Mouse (Mus musculus): ENCODE results near the gene Tstd1. TPM values are rescaled to one million over a fixed set of nuclear protein-coding genes. Genes with fewer than 3 reads are reported as not detected.

Tstd1 gene
- total and polyA plus RNA-seq, 2 experiments from 2014 or later: 2.3 TPM; not detected in 1

DNA sequence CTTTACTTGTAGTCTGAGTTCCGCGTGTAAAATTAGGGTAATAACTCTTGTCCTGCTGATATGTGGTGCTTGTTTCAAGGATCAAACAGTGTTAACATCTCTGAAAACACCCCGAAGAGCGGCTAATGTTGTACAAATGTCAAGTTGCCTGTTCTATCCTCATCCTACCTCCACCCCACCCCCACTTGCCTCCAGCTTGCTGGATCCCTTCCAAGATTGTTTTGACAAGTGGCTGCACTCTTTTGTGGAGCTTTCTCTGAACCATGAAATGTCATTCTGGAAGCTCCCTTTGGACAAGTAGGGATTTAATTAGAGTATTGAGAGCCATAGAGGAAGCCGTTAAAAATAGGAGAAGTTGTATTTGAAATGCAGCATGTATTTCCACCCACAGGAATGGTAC is 41.1 kb downstream of the Tstd1 start:
- 0 out of 2 replicates have a peak overlapping the region, but pooled peaks have one; percentile 16 for H3K4me2 ChIP-seq (ENCODE audit: low read depth, low read length)
- 0 out of 2 replicates have a peak, but pooled peaks have one; percentile 38 for ATAC-seq

GRCm38 (mm10) chr1:171460551-171461503 is 42.2 kb downstream of the Tstd1 start:
- no peaks in the 10 kb centered on the region for H3K27me3 ChIP-seq (ENCODE audit: insufficient read depth, low read length)
- no peaks in the 10 kb centered on the region for H3K36me3 ChIP-seq (ENCODE audit: insufficient read depth, low read length)
- no peak for TF ChIP-seq CTCF (IDR thresholded peaks at IDR 0.05; ENCODE audit: low read depth)
- H3K4me1 ChIP-seq (ENCODE audit: insufficient read depth, low read length): 0 out of 2 replicates have a peak, but pooled peaks cover 8% of the 10 kb centered on the region
- H3K9ac ChIP-seq (replicated peaks; ENCODE audit: low read length): no peak overlapping the region
- DNase-seq (ENCODE audit: low spot score) (no peak), ATAC-seq (peak; percentile 47; the same call in 1 of the 2 replicates)
- H3K27ac ChIP-seq: no peak overlapping the region
- 0 out of 2 replicates have a peak overlapping the region, but pooled peaks have one; percentile 16 for H3K4me2 ChIP-seq (ENCODE audit: low read depth, low read length)
- WGBS: 93% methylated on average over 22 of the region's 22 CpGs
- no peak overlapping the region for H3K4me3 ChIP-seq (ENCODE audit: low read length)
- H3K9me3 ChIP-seq (ENCODE audit: low read length): no peaks in the 10 kb centered on the region

More for the DNA sequence above, 41.1 kb downstream of the Tstd1 start:
- Histone ChIP-seq H3K9me3 (ENCODE audit: low read length) (no peaks in the 10 kb centered on the region), H3K27me3 (ENCODE audit: insufficient read depth, low read length) (no peaks in the 10 kb centered on the region), H3K4me3 (ENCODE audit: low read length) (no peak overlapping the region), H3K36me3 (ENCODE audit: insufficient read depth, low read length) (no peaks in the 10 kb centered on the region), H3K27ac (no peak overlapping the region), H3K9ac (replicated peaks; ENCODE audit: low read length) (no peak overlapping the region), H3K4me1 (ENCODE audit: insufficient read depth, low read length) (0 out of 2 replicates have a peak, but pooled peaks cover 8% of the 10 kb centered on the region)
- no peak for TF ChIP-seq CTCF (IDR thresholded peaks at IDR 0.05; ENCODE audit: low read depth)
- 34% methylated on average over 5 of the region's 5 CpGs for WGBS
- peak; percentile 65 for DNase-seq (ENCODE audit: low spot score)

DNA sequence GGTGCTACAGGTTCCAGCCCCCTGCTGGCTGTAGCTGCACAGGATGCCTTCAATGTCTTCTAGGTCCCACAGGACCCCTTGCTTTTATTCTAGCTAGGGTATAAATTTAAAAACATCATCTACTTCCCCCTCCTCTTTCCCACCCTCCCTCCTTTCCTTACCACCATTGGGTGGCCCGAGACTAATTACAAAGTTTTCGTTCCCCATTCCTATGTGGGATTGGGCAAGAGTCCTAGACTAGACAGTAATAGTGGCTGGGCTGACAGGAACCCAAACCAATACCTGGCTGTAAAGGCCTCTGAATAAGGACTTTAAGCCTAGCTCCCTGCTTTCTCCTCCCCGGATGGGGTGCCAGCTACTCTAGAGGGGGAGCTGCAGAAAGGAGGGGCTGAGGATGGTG is 44.5 kb downstream of the Tstd1 start:
- no peak for TF ChIP-seq CTCF (IDR thresholded peaks at IDR 0.05; ENCODE audit: low read depth)
- H3K9ac ChIP-seq (replicated peaks; ENCODE audit: low read length): no peak overlapping the region
- H3K27me3 ChIP-seq (ENCODE audit: insufficient read depth, low read length): no peaks in the 10 kb centered on the region
- H3K36me3 ChIP-seq (ENCODE audit: insufficient read depth, low read length): no peaks in the 10 kb centered on the region
- WGBS: 91% methylated on average over 3 of the region's 3 CpGs
- DNase-seq (ENCODE audit: low spot score) (no peak), ATAC-seq (no peak)
- H3K9me3 ChIP-seq (ENCODE audit: low read length): no peaks in the 10 kb centered on the region
- no peak overlapping the region for H3K4me3 ChIP-seq (ENCODE audit: low read length)
- H3K4me1 ChIP-seq (ENCODE audit: insufficient read depth, low read length): 0 out of 2 replicates have a peak, but pooled peaks cover 8% of the 10 kb centered on the region
- no peak overlapping the region for H3K4me2 ChIP-seq (ENCODE audit: low read depth, low read length)
- H3K27ac ChIP-seq: no peak overlapping the region

DNA sequence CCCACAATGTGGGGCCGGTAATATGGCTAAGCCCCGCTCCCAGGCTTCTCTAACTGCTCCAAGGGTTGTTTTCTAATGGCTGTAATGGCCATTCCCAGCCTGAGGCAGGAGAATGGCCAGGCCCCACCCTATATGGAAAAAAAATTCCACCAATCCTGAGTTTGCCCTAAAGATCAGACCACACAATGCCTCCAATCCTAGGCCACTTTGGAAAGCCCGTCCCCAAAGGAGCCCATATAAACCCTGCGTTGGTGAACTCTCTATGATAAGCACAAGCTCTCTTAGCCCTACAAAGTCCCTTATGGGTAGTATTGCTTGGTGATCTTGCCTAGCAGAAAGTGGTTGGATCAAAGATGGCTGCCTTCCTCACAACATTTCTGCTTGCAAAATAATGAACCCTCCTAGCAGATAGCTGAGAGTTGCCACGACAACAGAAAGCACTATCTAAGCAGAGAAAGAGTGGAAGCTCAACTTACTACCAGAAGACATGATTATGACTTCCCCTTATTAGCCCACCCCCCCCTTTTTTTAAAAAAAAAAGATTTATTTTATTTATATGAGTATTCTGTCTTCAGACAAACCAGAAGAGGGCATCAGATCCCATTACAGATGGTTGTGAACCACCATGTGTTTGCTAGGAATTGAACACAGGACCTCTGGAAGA is 47.2 kb downstream of the Tstd1 start:
- H3K36me3 ChIP-seq (ENCODE audit: insufficient read depth, low read length): no peaks in the 10 kb centered on the region
- no peaks in the 10 kb centered on the region for H3K9me3 ChIP-seq (ENCODE audit: low read length)
- no peaks in the 10 kb centered on the region for H3K4me1 ChIP-seq (ENCODE audit: insufficient read depth, low read length)
- H3K4me3 ChIP-seq (ENCODE audit: low read length): no peak overlapping the region
- no peak for ATAC-seq
- no peak overlapping the region for H3K9ac ChIP-seq (replicated peaks; ENCODE audit: low read length)
- no peaks in the 10 kb centered on the region for H3K27me3 ChIP-seq (ENCODE audit: insufficient read depth, low read length)
- 93% methylated on average over 5 of the region's 5 CpGs for WGBS
- H3K27ac ChIP-seq: no peak overlapping the region
- no peak overlapping the region for H3K4me2 ChIP-seq (ENCODE audit: low read depth, low read length)
- TF ChIP-seq CTCF (IDR thresholded peaks at IDR 0.05; ENCODE audit: low read depth): no peak
- no peak for DNase-seq (ENCODE audit: low spot score)

- H3K4me3 ChIP-seq (ENCODE audit: low read length): no peak overlapping the region
- no peak for TF ChIP-seq CTCF (IDR thresholded peaks at IDR 0.05; ENCODE audit: low read depth)
- no peaks in the 10 kb centered on the region for H3K4me1 ChIP-seq (ENCODE audit: insufficient read depth, low read length)
- H3K27ac ChIP-seq: no peak overlapping the region
- no peak overlapping the region for H3K9ac ChIP-seq (replicated peaks; ENCODE audit: low read length)
- no peaks in the 10 kb centered on the region for H3K36me3 ChIP-seq (ENCODE audit: insufficient read depth, low read length)
- H3K9me3 ChIP-seq (ENCODE audit: low read length): no peaks in the 10 kb centered on the region
- ATAC-seq (no peak), DNase-seq (ENCODE audit: low spot score) (no peak)
- WGBS: 82% methylated on average over 4 of the region's 4 CpGs
- H3K27me3 ChIP-seq (ENCODE audit: insufficient read depth, low read length): no peaks in the 10 kb centered on the region
- H3K4me2 ChIP-seq (ENCODE audit: low read depth, low read length): no peak overlapping the region
Observed at GRCm38 (mm10) chr1:171466565-171466964, 47.9 kb downstream of the Tstd1 start.

GRCm38 (mm10) chr1:171469678-171470077 is 51.0 kb downstream of the Tstd1 start:
- no peak overlapping the region for H3K4me3 ChIP-seq (ENCODE audit: low read length)
- DNase-seq (ENCODE audit: low spot score) (no peak), ATAC-seq (no peak)
- WGBS: 95% methylated on average over 3 of the region's 3 CpGs
- H3K36me3 ChIP-seq (ENCODE audit: insufficient read depth, low read length): no peaks in the 10 kb centered on the region
- H3K4me1 ChIP-seq (ENCODE audit: insufficient read depth, low read length): no peaks in the 10 kb centered on the region
- H3K4me2 ChIP-seq (ENCODE audit: low read depth, low read length): no peak overlapping the region
- no peak for TF ChIP-seq CTCF (IDR thresholded peaks at IDR 0.05; ENCODE audit: low read depth)
- H3K9me3 ChIP-seq (ENCODE audit: low read length): no peaks in the 10 kb centered on the region
- no peak overlapping the region for H3K9ac ChIP-seq (replicated peaks; ENCODE audit: low read length)
- no peak overlapping the region for H3K27ac ChIP-seq
- H3K27me3 ChIP-seq (ENCODE audit: insufficient read depth, low read length): no peaks in the 10 kb centered on the region

Other genes starting within 250 kb of the Tstd1 start
- gene Pcp4l1, start 222.6 kb upstream of the Tstd1 start, total RNA-seq (2014; rRNA removed): 19.4 and 23.5 TPM in 2 replicates
- gene Pcp4l1, start 222.6 kb upstream of the Tstd1 start, polyA plus RNA-seq (2015; fragmentation: Nextera tagmentation; extraction: Ambion mirVana): 53.6 and 65.6 TPM in 2 replicates
- gene Nr1i3, start 204.9 kb upstream of the Tstd1 start, total RNA-seq (2014; rRNA removed): not detected in 2 replicates
- 0.40 and 0.43 TPM in 2 replicates for gene Nr1i3, start 204.9 kb upstream of the Tstd1 start, polyA plus RNA-seq (2015; fragmentation: Nextera tagmentation; extraction: Ambion mirVana)
- gene Tomm40l, start 196.4 kb upstream of the Tstd1 start, total RNA-seq (2014; rRNA removed): 44.2 and 53.6 TPM in 2 replicates
- 41.1 and 45.5 TPM in 2 replicates for gene Tomm40l, start 196.4 kb upstream of the Tstd1 start, polyA plus RNA-seq (2015; fragmentation: Nextera tagmentation; extraction: Ambion mirVana)
- gene Apoa2, start 193.8 kb upstream of the Tstd1 start, total RNA-seq (2014; rRNA removed): not detected in 2 replicates
- 8.1 and 8.8 TPM in 2 replicates for gene Apoa2, start 193.8 kb upstream of the Tstd1 start, polyA plus RNA-seq (2015; fragmentation: Nextera tagmentation; extraction: Ambion mirVana)
- gene Fcer1g, start 184.5 kb upstream of the Tstd1 start, total RNA-seq (2014; rRNA removed): 24.2 and 30.6 TPM in 2 replicates
- 31.4 and 34.6 TPM in 2 replicates for gene Fcer1g, start 184.5 kb upstream of the Tstd1 start, polyA plus RNA-seq (2015; fragmentation: Nextera tagmentation; extraction: Ambion mirVana)
- gene Adamts4, start 168.5 kb upstream of the Tstd1 start, total RNA-seq (2014; rRNA removed): 7.4 and 8.9 TPM in 2 replicates
- gene Adamts4, start 168.5 kb upstream of the Tstd1 start, polyA plus RNA-seq (2015; fragmentation: Nextera tagmentation; extraction: Ambion mirVana): 4.4 and 5.1 TPM in 2 replicates
- 234 and 269 TPM in 2 replicates for gene Ndufs2, start 167.5 kb upstream of the Tstd1 start, total RNA-seq (2014; rRNA removed)
- 279 and 286 TPM in 2 replicates for gene Ndufs2, start 167.5 kb upstream of the Tstd1 start, polyA plus RNA-seq (2015; fragmentation: Nextera tagmentation; extraction: Ambion mirVana)
- gene B4galt3, start 148.5 kb upstream of the Tstd1 start, total RNA-seq (2014; rRNA removed): 80.5 and 101 TPM in 2 replicates
- gene B4galt3, start 148.5 kb upstream of the Tstd1 start, polyA plus RNA-seq (2015; fragmentation: Nextera tagmentation; extraction: Ambion mirVana): 88.8 and 91.9 TPM in 2 replicates
- gene Ppox, start 137.7 kb upstream of the Tstd1 start, total RNA-seq (2014; rRNA removed): 35.0 and 44.3 TPM in 2 replicates
- gene Ppox, start 137.7 kb upstream of the Tstd1 start, polyA plus RNA-seq (2015; fragmentation: Nextera tagmentation; extraction: Ambion mirVana): 32.4 and 34.3 TPM in 2 replicates
- 48.6 and 58.7 TPM in 2 replicates for gene Usp21, start 130.9 kb upstream of the Tstd1 start, total RNA-seq (2014; rRNA removed)
- 71.7 and 73.3 TPM in 2 replicates for gene Usp21, start 130.9 kb upstream of the Tstd1 start, polyA plus RNA-seq (2015; fragmentation: Nextera tagmentation; extraction: Ambion mirVana)
- gene Ufc1, start 123.8 kb upstream of the Tstd1 start, total RNA-seq (2014; rRNA removed): 88.3 and 90.1 TPM in 2 replicates
- gene Ufc1, start 123.8 kb upstream of the Tstd1 start, polyA plus RNA-seq (2015; fragmentation: Nextera tagmentation; extraction: Ambion mirVana): 142 and 146 TPM in 2 replicates
- 28.7 and 30.2 TPM in 2 replicates for gene Dedd, start 89.7 kb upstream of the Tstd1 start, total RNA-seq (2014; rRNA removed)
- 38.4 and 39.9 TPM in 2 replicates for gene Dedd, start 89.7 kb upstream of the Tstd1 start, polyA plus RNA-seq (2015; fragmentation: Nextera tagmentation; extraction: Ambion mirVana)
- gene Nit1, start 73.2 kb upstream of the Tstd1 start, total RNA-seq (2014; rRNA removed): 49.0 and 51.8 TPM in 2 replicates
- 44.7 and 45.9 TPM in 2 replicates for gene Nit1, start 73.2 kb upstream of the Tstd1 start, polyA plus RNA-seq (2015; fragmentation: Nextera tagmentation; extraction: Ambion mirVana)
- 11.9 and 13.1 TPM in 2 replicates for gene Pfdn2, start 73.2 kb upstream of the Tstd1 start, total RNA-seq (2014; rRNA removed)
- gene Pfdn2, start 73.2 kb upstream of the Tstd1 start, polyA plus RNA-seq (2015; fragmentation: Nextera tagmentation; extraction: Ambion mirVana): 136 and 140 TPM in 2 replicates
- 4.3 and 5.1 TPM in 2 replicates for gene Klhdc9, start 58.1 kb upstream of the Tstd1 start, total RNA-seq (2014; rRNA removed)
- 5.3 and 7.8 TPM in 2 replicates for gene Klhdc9, start 58.1 kb upstream of the Tstd1 start, polyA plus RNA-seq (2015; fragmentation: Nextera tagmentation; extraction: Ambion mirVana)
- gene Nectin4, start 48.8 kb upstream of the Tstd1 start, total RNA-seq (2014; rRNA removed): 2.8 and 5.0 TPM in 2 replicates
- 3.8 and 4.9 TPM in 2 replicates for gene Nectin4, start 48.8 kb upstream of the Tstd1 start, polyA plus RNA-seq (2015; fragmentation: Nextera tagmentation; extraction: Ambion mirVana)
- gene Arhgap30, start 29.9 kb upstream of the Tstd1 start, total RNA-seq (2014; rRNA removed): 0.52 and 1.3 TPM in 2 replicates
- gene Arhgap30, start 29.9 kb upstream of the Tstd1 start, polyA plus RNA-seq (2015; fragmentation: Nextera tagmentation; extraction: Ambion mirVana): 0.77 and 0.84 TPM in 2 replicates
- gene Usf1, start 7.6 kb upstream of the Tstd1 start, total RNA-seq (2014; rRNA removed): 133 and 148 TPM in 2 replicates
- gene Usf1, start 7.6 kb upstream of the Tstd1 start, polyA plus RNA-seq (2015; fragmentation: Nextera tagmentation; extraction: Ambion mirVana): 132 and 141 TPM in 2 replicates
- 5.7 and 8.2 TPM in 2 replicates for gene F11r, start 18.7 kb downstream of the Tstd1 start, total RNA-seq (2014; rRNA removed)
- 14.2 and 14.4 TPM in 2 replicates for gene F11r, start 18.7 kb downstream of the Tstd1 start, polyA plus RNA-seq (2015; fragmentation: Nextera tagmentation; extraction: Ambion mirVana)
- gene Alyref2, start 84.6 kb downstream of the Tstd1 start, total RNA-seq (2014; rRNA removed): 10.1 and 10.4 TPM in 2 replicates
- 20.5 and 20.6 TPM in 2 replicates for gene Alyref2, start 84.6 kb downstream of the Tstd1 start, polyA plus RNA-seq (2015; fragmentation: Nextera tagmentation; extraction: Ambion mirVana)
- gene Itln1, start 116.4 kb downstream of the Tstd1 start, total RNA-seq (2014; rRNA removed): not detected in 2 replicates
- not detected in 2 replicates for gene Itln1, start 116.4 kb downstream of the Tstd1 start, polyA plus RNA-seq (2015; fragmentation: Nextera tagmentation; extraction: Ambion mirVana)
- 0.05 TPM in 1 of 2 replicates, not detected in the other for gene Cd244a, start 140.3 kb downstream of the Tstd1 start, total RNA-seq (2014; rRNA removed)
- gene Cd244a, start 140.3 kb downstream of the Tstd1 start, polyA plus RNA-seq (2015; fragmentation: Nextera tagmentation; extraction: Ambion mirVana): not detected in 2 replicates
- gene Ly9, start 188.5 kb downstream of the Tstd1 start, total RNA-seq (2014; rRNA removed): 0.63 TPM in 1 of 2 replicates, not detected in the other
- 0.14 TPM in 1 of 2 replicates, not detected in the other for gene Ly9, start 188.5 kb downstream of the Tstd1 start, polyA plus RNA-seq (2015; fragmentation: Nextera tagmentation; extraction: Ambion mirVana)
- not detected in 2 replicates for gene Slamf7, start 234.2 kb downstream of the Tstd1 start, total RNA-seq (2014; rRNA removed)
- not detected in 2 replicates for gene Slamf7, start 234.2 kb downstream of the Tstd1 start, polyA plus RNA-seq (2015; fragmentation: Nextera tagmentation; extraction: Ambion mirVana)